Comparison of ENCODE assay signal across 8 mouse cellular contexts in genomic region chr1:127989876-127990731, GRCm38 (mm10).
DNase-seq lines count a peak whose midpoint lies in the region; ATAC-seq lines count a peak whose summit lies in the region.

No protein-coding gene starts in this region.

- ATAC-seq in heart, embryonic 14.5 days (ENCODE audit: insufficient number of reproducible peaks, insufficient read depth, low FRiP score, low read depth): peak; percentile 21; the same call in 1 of the 2 replicates
- peak; percentile 71 for ATAC-seq in megakaryocyte progenitor cell, adult 5-6 weeks (replicated peaks; ENCODE audit: poor library complexity)

- H3K9me3 ChIP-seq in heart, embryonic 14.5 days (ENCODE audit: control insufficient read depth, low read length): no peaks in the 10 kb centered on the region

- peaks cover 5 to 14% of the 10 kb centered on the region in 2 experiments for H3K4me1 ChIP-seq in heart, embryonic 14.5 days (ENCODE audit: control insufficient read depth in 2 of 2, insufficient read depth in 2 of 2, low read length in 2 of 2)

- peak; percentile 31 for DNase-seq in ovary, postnatal 36 days (ENCODE audit: low spot score)
- DNase-seq in ovary, postnatal 10 days (ENCODE audit: low spot score): no peak
- peak; percentile 78 for DNase-seq in cerebellum, adult 9-11 months
- peak; percentile 40 to 59 for DNase-seq in layer of hippocampus, adult 18-20 months (ENCODE audit: low spot score in 2 of 2)
- DNase-seq in testis, postnatal 10 days (ENCODE audit: low spot score): peak; percentile 44
- no peak for DNase-seq in c-Kit-positive CD71-positive TER-119-positive erythroid progenitor cells, embryonic 14.5 days (ENCODE audit: low spot score)

- 34% methylated on average over 9 of the region's 9 CpGs for WGBS in heart, embryonic 14.5 days

- 0 out of 2 replicates have a peak overlapping the region, but pooled peaks have one; percentile 5 for H3K9ac ChIP-seq in heart, embryonic 14.5 days (ENCODE audit: low read length)

- H3K4me3 ChIP-seq in heart, embryonic 14.5 days (ENCODE audit: control insufficient read depth in 1 of 2, insufficient read depth in 1 of 2, low read depth in 1 of 2, low read length in 2 of 2): no peak overlapping the region

- no peaks in the 10 kb centered on the region for H3K27me3 ChIP-seq in heart, embryonic 14.5 days (ENCODE audit: control insufficient read depth, insufficient read depth, low read length)

- H3K27ac ChIP-seq in heart, embryonic 14.5 days (replicated peaks in 1 of 2; ENCODE audit: control insufficient read depth in 1 of 2, insufficient read depth in 1 of 2, low read depth in 2 of 2, low read length in 2 of 2): peak overlapping the region; percentile 29 to 50

- peak overlapping the region; percentile 40; the same call in 1 of the 2 replicates for H3K4me2 ChIP-seq in heart, embryonic 14.5 days (ENCODE audit: low read length)

- H3K36me3 ChIP-seq in heart, embryonic 14.5 days (ENCODE audit: control insufficient read depth, insufficient read depth, low read length): 0 out of 2 replicates have a peak, but pooled peaks cover 8% of the 10 kb centered on the region

Comparison
In these comparisons a context has a peak if more than half of its experiments do, and no peak if none do; other contexts are left out.
1. DNase-seq: peak in ovary, postnatal 36 days (single experiment), cerebellum, adult 9-11 months (single experiment), layer of hippocampus, adult 18-20 months (2 of 2) and testis, postnatal 10 days (single experiment); none in ovary, postnatal 10 days (single experiment) and c-Kit-positive CD71-positive TER-119-positive erythroid progenitor cells, embryonic 14.5 days (single experiment).